Mouse (Mus musculus) MEL (cell line): ENCODE results near the gene Ptpn14.

Source experiments
- GATA1 ChIP-seq: IDR thresholded peaks from 2 replicates; pipeline ENCODE4 v1.6.1; 2011; ENCODE audit warnings: low read depth, low read length, improper control_type of control experiment
- MAZ ChIP-seq: IDR thresholded peaks from 2 replicates; pipeline ENCODE4 v1.6.1; 2012; ENCODE audit warnings: low read depth, mild to moderate bottlenecking, inconsistent platforms, low read length, improper control_type of control experiment
- POLR2AphosphoS5 ChIP-seq: IDR thresholded peaks from 2 replicates; pipeline ENCODE4 v1.6.1; 2012; ENCODE audit warnings: low read depth, borderline replicate concordance, mild to moderate bottlenecking, inconsistent platforms, low read length, moderate library complexity, mixed read lengths
- SIN3A ChIP-seq: IDR thresholded peaks from 2 replicates; pipeline ENCODE4 v1.6.1; 2012; ENCODE audit warnings: low read length, improper control_type of control experiment, inconsistent platforms
- TCF12 ChIP-seq: IDR thresholded peaks from 2 replicates; pipeline ENCODE4 v1.6.1; 2014; ENCODE audit warnings: low read depth, mild to moderate bottlenecking, inconsistent platforms, low read length, improper control_type of control experiment, moderate library complexity
- UBTF ChIP-seq: IDR thresholded peaks from 2 replicates; pipeline ENCODE4 v1.6.1; 2012; ENCODE audit warnings: low read depth, mild to moderate bottlenecking, inconsistent platforms, low read length, improper control_type of control experiment, moderate library complexity, borderline replicate concordance; ENCODE audit not compliant: insufficient read depth
- ZMIZ1 ChIP-seq: IDR thresholded peaks from 2 replicates; pipeline ENCODE4 v1.6.1; 2012; ENCODE audit warnings: low read depth, mild to moderate bottlenecking, inconsistent platforms, low read length, improper control_type of control experiment, moderate library complexity

- no peak for TF ChIP-seq UBTF
- no peak for TF ChIP-seq GATA1
- TF ChIP-seq POLR2AphosphoS5: no peak
- no peak for TF ChIP-seq MAZ
- TF ChIP-seq SIN3A: no peak
- TF ChIP-seq ZMIZ1: no peak
- no peak for TF ChIP-seq TCF12
These were observed 86.3 kb downstream of the Ptpn14 start for GRCm38 (mm10) chr1:189814385-189814784.
